Mouse (Mus musculus) midbrain, embryonic 12.5 days (tissue): ENCODE results near the gene Vdac2. TPM values are rescaled to one million over a fixed set of nuclear protein-coding genes. Genes with fewer than 3 reads are reported as not detected.

Source experiments
- ATAC-seq: fragments of 200-750 bp; cut with Nextera tagmentation; 2 replicates; pipeline ENCODE4 v1.8.0; 2017; ENCODE audit warnings: low read depth, moderate TSS enrichment, moderate library complexity; ENCODE audit not compliant: low FRiP score
- H3K27ac ChIP-seq: fragments of 300-500 bp; sonication (generic); replicated peaks from 2 replicates; pipeline ENCODE4 v1.5.1; 2016; ENCODE audit warnings: mild to moderate bottlenecking
- H3K27me3 ChIP-seq: fragments of 300-500 bp; sonication (generic); 2 replicates; pipeline ENCODE4 v1.6.1; 2016; ENCODE audit warnings: mild to moderate bottlenecking
- H3K36me3 ChIP-seq: fragments of 300-500 bp; sonication (generic); 2 replicates; pipeline ENCODE4 v1.6.1; 2016
- H3K4me1 ChIP-seq: fragments of 300-500 bp; sonication (generic); 2 replicates; pipeline ENCODE4 v1.6.1; 2016
- H3K4me2 ChIP-seq: fragments of 300-500 bp; sonication (generic); replicated peaks from 2 replicates; pipeline ENCODE4 v1.6.1; 2016; ENCODE audit warnings: mild to moderate bottlenecking, moderate library complexity
- H3K4me3 ChIP-seq: fragments of 300-500 bp; sonication (generic); 2 replicates; pipeline ENCODE4 v1.5.1; 2016; ENCODE audit warnings: mild to moderate bottlenecking
- H3K9ac ChIP-seq: fragments of 300-500 bp; sonication (generic); replicated peaks from 2 replicates; pipeline ENCODE4 v1.6.1; 2016; ENCODE audit warnings: mild to moderate bottlenecking, moderate library complexity
- H3K9me3 ChIP-seq: fragments of 300-500 bp; sonication (generic); 2 replicates; pipeline ENCODE4 v1.6.1; 2016; ENCODE audit warnings: mild to moderate bottlenecking
- WGBS: fragments of 180-500 bp; shearing (Covaris S2); methylation state at CpG from one replicate; pipeline ENCODE4 v1.1.7; 2016; 5-methylcytosine and 5-hydroxymethylcytosine counted together
- polyA plus RNA-seq: library from polyadenylated mRNA; unstranded; fragments of >200 nt; fragmentation: Nextera tagmentation; extraction: Ambion mirVana; gene quantifications from 2 replicates; pipeline ENCODE4 v1.2.1, GENCODE M21; 2016

The Vdac2 gene
- polyA plus RNA-seq, 1 experiment from 2014 or later: 275 TPM

GRCm38 (mm10) chr14:21806631-21807160 lies 18.3 kb upstream of the Vdac2 start:
- H3K4me1 ChIP-seq: no peaks in the 10 kb centered on the region
- 96% methylated on average over 3 of the region's 3 CpGs for WGBS
- no peak for ATAC-seq
- H3K27ac ChIP-seq: no peak overlapping the region
- H3K9me3 ChIP-seq: no peaks in the 10 kb centered on the region
- no peak overlapping the region for H3K4me2 ChIP-seq
- no peak overlapping the region for H3K9ac ChIP-seq
- no peaks in the 10 kb centered on the region for H3K36me3 ChIP-seq
- no peaks in the 10 kb centered on the region for H3K27me3 ChIP-seq
- H3K4me3 ChIP-seq: no peak overlapping the region

GRCm38 (mm10) chr14:21808208-21808922 lies 16.7 kb upstream of the Vdac2 start:
- Histone ChIP-seq H3K36me3 (no peaks in the 10 kb centered on the region), H3K9me3 (no peaks in the 10 kb centered on the region), H3K4me2 (no peak overlapping the region), H3K9ac (no peak overlapping the region), H3K27ac (no peak overlapping the region), H3K27me3 (no peaks in the 10 kb centered on the region), H3K4me3 (no peak overlapping the region), H3K4me1 (no peaks in the 10 kb centered on the region)
- no peak for ATAC-seq
- 92% methylated on average over 8 of the region's 8 CpGs for WGBS

GRCm38 (mm10) chr14:21809418-21809817 lies 15.6 kb upstream of the Vdac2 start:
- 82% methylated on average over 2 of the region's 2 CpGs for WGBS

GRCm38 (mm10) chr14:21811301-21811700 lies 13.7 kb upstream of the Vdac2 start:
- Histone ChIP-seq H3K4me3 (no peak overlapping the region), H3K36me3 (no peaks in the 10 kb centered on the region)
- WGBS: 91% methylated on average over 4 of the region's 4 CpGs

More at GRCm38 (mm10) chr14:21809418-21809817, 15.6 kb upstream of the Vdac2 start:
- no peak overlapping the region for H3K27ac ChIP-seq
- H3K4me3 ChIP-seq: no peak overlapping the region
- no peaks in the 10 kb centered on the region for H3K27me3 ChIP-seq
- no peaks in the 10 kb centered on the region for H3K9me3 ChIP-seq
- H3K4me1 ChIP-seq: no peaks in the 10 kb centered on the region
- H3K9ac ChIP-seq: no peak overlapping the region
- H3K4me2 ChIP-seq: no peak overlapping the region
- no peaks in the 10 kb centered on the region for H3K36me3 ChIP-seq
- no peak for ATAC-seq

GRCm38 (mm10) chr14:21811744-21812393 lies 13.2 kb upstream of the Vdac2 start:
- H3K27me3 ChIP-seq: no peaks in the 10 kb centered on the region
- no peak overlapping the region for H3K4me2 ChIP-seq
- 89% methylated on average over 10 of the region's 10 CpGs for WGBS
- H3K4me1 ChIP-seq: no peaks in the 10 kb centered on the region
- no peak overlapping the region for H3K27ac ChIP-seq
- no peak for ATAC-seq
- H3K4me3 ChIP-seq: no peak overlapping the region
- H3K9me3 ChIP-seq: no peaks in the 10 kb centered on the region
- no peaks in the 10 kb centered on the region for H3K36me3 ChIP-seq
- no peak overlapping the region for H3K9ac ChIP-seq

More at GRCm38 (mm10) chr14:21811301-21811700, 13.7 kb upstream of the Vdac2 start:
- no peak overlapping the region for H3K9ac ChIP-seq
- no peak overlapping the region for H3K4me2 ChIP-seq
- no peaks in the 10 kb centered on the region for H3K4me1 ChIP-seq
- no peak overlapping the region for H3K27ac ChIP-seq
- no peaks in the 10 kb centered on the region for H3K9me3 ChIP-seq
- no peak for ATAC-seq
- no peaks in the 10 kb centered on the region for H3K27me3 ChIP-seq

GRCm38 (mm10) chr14:21812590-21813162 lies 12.4 kb upstream of the Vdac2 start:
- ATAC-seq: no peak

GRCm38 (mm10) chr14:21813216-21813615 lies 11.8 kb upstream of the Vdac2 start:
- H3K4me3 ChIP-seq: no peak overlapping the region
- no peaks in the 10 kb centered on the region for H3K4me1 ChIP-seq
- no peaks in the 10 kb centered on the region for H3K9me3 ChIP-seq
- H3K27ac ChIP-seq: no peak overlapping the region
- no peak overlapping the region for H3K4me2 ChIP-seq
- H3K9ac ChIP-seq: no peak overlapping the region
- ATAC-seq: no peak
- H3K36me3 ChIP-seq: no peaks in the 10 kb centered on the region
- 89% methylated on average over 4 of the region's 4 CpGs for WGBS
- no peaks in the 10 kb centered on the region for H3K27me3 ChIP-seq

More at GRCm38 (mm10) chr14:21812590-21813162, 12.4 kb upstream of the Vdac2 start:
- Histone ChIP-seq H3K27ac (no peak overlapping the region), H3K27me3 (no peaks in the 10 kb centered on the region), H3K36me3 (no peaks in the 10 kb centered on the region), H3K9me3 (no peaks in the 10 kb centered on the region), H3K9ac (no peak overlapping the region), H3K4me2 (no peak overlapping the region), H3K4me1 (no peaks in the 10 kb centered on the region), H3K4me3 (no peak overlapping the region)
- WGBS: 22% methylated on average over 14 of the region's 14 CpGs

- Histone ChIP-seq H3K4me1 (no peaks in the 10 kb centered on the region), H3K36me3 (no peaks in the 10 kb centered on the region), H3K27me3 (no peaks in the 10 kb centered on the region), H3K4me3 (no peak overlapping the region), H3K4me2 (no peak overlapping the region), H3K9me3 (no peaks in the 10 kb centered on the region), H3K9ac (no peak overlapping the region), H3K27ac (no peak overlapping the region)
- 96% methylated on average over 3 of the region's 3 CpGs for WGBS
- ATAC-seq: no peak
These were observed 11.2 kb upstream of the Vdac2 start for GRCm38 (mm10) chr14:21813847-21814246.

GRCm38 (mm10) chr14:21814606-21815005 lies 10.4 kb upstream of the Vdac2 start:
- H3K9me3 ChIP-seq: no peaks in the 10 kb centered on the region
- no peaks in the 10 kb centered on the region for H3K36me3 ChIP-seq
- no peaks in the 10 kb centered on the region for H3K4me1 ChIP-seq
- H3K27ac ChIP-seq: no peak overlapping the region
- H3K4me2 ChIP-seq: no peak overlapping the region
- ATAC-seq: no peak
- no peak overlapping the region for H3K9ac ChIP-seq
- 94% methylated on average over 4 of the region's 4 CpGs for WGBS
- H3K27me3 ChIP-seq: no peaks in the 10 kb centered on the region
- H3K4me3 ChIP-seq: no peak overlapping the region

GRCm38 (mm10) chr14:21816255-21816654 lies 8.8 kb upstream of the Vdac2 start:
- H3K9ac ChIP-seq: no peak overlapping the region
- H3K4me1 ChIP-seq: no peaks in the 10 kb centered on the region
- no peak overlapping the region for H3K4me3 ChIP-seq
- no peaks in the 10 kb centered on the region for H3K36me3 ChIP-seq
- no peak overlapping the region for H3K27ac ChIP-seq
- ATAC-seq: no peak
- H3K4me2 ChIP-seq: no peak overlapping the region
- no peaks in the 10 kb centered on the region for H3K27me3 ChIP-seq
- WGBS: 70% methylated on average over 3 of the region's 3 CpGs
- no peaks in the 10 kb centered on the region for H3K9me3 ChIP-seq

- H3K9ac ChIP-seq: no peak overlapping the region
- H3K9me3 ChIP-seq: no peaks in the 10 kb centered on the region
- no peak overlapping the region for H3K4me3 ChIP-seq
- H3K27ac ChIP-seq: no peak overlapping the region
- H3K36me3 ChIP-seq: no peaks in the 10 kb centered on the region
- 48% methylated on average over 4 of the region's 4 CpGs for WGBS
- H3K4me1 ChIP-seq: no peaks in the 10 kb centered on the region
- no peak overlapping the region for H3K4me2 ChIP-seq
- H3K27me3 ChIP-seq: no peaks in the 10 kb centered on the region
- no peak for ATAC-seq
These were observed 7.6 kb upstream of the Vdac2 start for GRCm38 (mm10) chr14:21817453-21817852.

- no peak for ATAC-seq
- Histone ChIP-seq H3K9ac (no peak overlapping the region), H3K27ac (no peak overlapping the region), H3K36me3 (no peaks in the 10 kb centered on the region), H3K9me3 (no peaks in the 10 kb centered on the region), H3K27me3 (no peaks in the 10 kb centered on the region), H3K4me1 (0 out of 2 replicates have a peak, but pooled peaks cover 4% of the 10 kb centered on the region), H3K4me3 (no peak overlapping the region), H3K4me2 (no peak overlapping the region)
- WGBS: 89% methylated on average over 4 of the region's 4 CpGs
These were observed 4.0 kb upstream of the Vdac2 start for GRCm38 (mm10) chr14:21820880-21821505.
